Mouse (Mus musculus) small intestine, adult 2 months (tissue): Measurements from ENCODE around the gene 2610028H24Rik.

ENCODE experiments used
- CTCF ChIP-seq: fragments of 200-500 bp; IDR thresholded peaks from 2 replicates; pipeline ENCODE4 v1.5.1; 2012; ENCODE audit warnings: low read depth, mild to moderate bottlenecking, control low read depth, inconsistent platforms, low read length, moderate library complexity, mixed read lengths; ENCODE audit not compliant: insufficient replicate concordance, insufficient read length; ENCODE audit errors: extremely low read depth
- POLR2A ChIP-seq: fragments of 200-500 bp; IDR thresholded peaks from 2 replicates; pipeline ENCODE4 v1.6.1; 2012; ENCODE audit warnings: low read depth, mild to moderate bottlenecking, control low read depth, inconsistent platforms, low read length, moderate library complexity

DNA sequence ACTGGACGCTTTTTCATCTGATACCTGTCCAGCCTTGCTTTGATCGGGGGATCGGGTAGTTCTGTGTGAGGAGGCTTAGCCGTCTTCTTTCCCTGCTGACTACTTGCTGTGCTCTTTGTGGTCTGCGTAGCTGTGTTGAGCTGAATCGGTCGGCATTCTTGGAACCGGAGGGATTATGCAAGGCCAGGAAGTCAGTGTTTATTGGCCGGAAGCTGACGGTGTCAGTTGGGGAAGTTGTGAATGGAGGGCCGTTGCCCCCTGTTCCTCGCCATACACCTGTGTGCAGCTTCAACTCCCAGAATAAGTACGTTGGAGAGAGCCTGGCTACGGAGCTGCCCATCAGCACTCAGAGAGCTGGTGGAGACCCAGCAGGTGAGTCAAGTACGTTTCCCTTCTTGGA is 40.3 kb downstream of the 2610028H24Rik start:
- TF ChIP-seq CTCF = no peak
- TF ChIP-seq POLR2A = no peak
